Mouse (Mus musculus): ENCODE results near the gene Cwc22.

- TF ChIP-seq CTCF (IDR thresholded peaks at IDR 0.05; ENCODE audit: borderline replicate concordance, control insufficient read depth, extremely low read depth, insufficient read depth, low read length, poor library complexity), result no peak
- TF ChIP-seq POLR2A (IDR thresholded peaks at IDR 0.05; ENCODE audit: control insufficient read depth, extremely low read depth, insufficient read depth, low read length, poor library complexity), result no peak
Observed at GRCm38 (mm10) chr2:77903979-77904378, 42.2 kb downstream of the Cwc22 start.
